Mouse (Mus musculus): Measurements from ENCODE around the gene Arvcf. TPM values are rescaled to one million over a fixed set of nuclear protein-coding genes. Genes with fewer than 3 reads are reported as not detected.

The Arvcf gene
- polyA plus RNA-seq, 1 experiment from 2014 or later: 118 TPM

DNA sequence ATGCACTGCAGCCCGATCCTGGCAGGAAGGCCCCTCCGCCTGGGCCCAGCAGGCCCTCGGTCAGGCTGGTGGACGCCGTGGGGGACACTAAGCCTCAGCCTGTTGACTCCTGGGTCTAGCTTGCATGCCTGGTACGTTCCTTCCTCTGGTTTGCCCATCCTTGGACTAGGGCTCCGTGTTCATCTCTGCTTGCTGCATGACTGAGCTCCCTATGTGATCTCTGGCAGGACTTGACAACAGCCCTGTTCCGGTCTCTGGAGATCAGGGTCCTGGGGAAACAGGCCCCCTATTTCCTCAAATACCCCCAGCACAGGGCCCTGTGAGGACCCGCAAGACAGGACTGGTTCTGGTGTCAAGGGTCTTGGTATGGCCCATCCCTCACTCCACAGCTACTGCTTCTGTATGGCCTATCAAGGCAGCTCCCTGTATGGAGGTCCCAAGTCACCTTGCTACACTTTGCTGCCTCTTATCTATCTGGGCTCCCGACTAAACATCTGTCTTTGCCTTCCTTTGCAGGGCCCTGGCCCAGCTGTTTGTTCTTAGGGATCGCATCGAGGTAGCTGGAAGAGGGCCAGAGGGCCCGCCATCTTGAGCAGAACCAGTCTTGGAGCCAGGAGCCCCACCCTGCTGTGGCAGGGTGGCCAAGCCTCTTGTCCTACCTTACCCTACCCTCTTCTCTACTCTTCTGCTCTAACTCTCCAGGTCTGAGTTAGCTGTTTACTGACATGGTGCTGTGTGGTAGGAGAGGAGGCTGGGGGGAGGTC lies 57.3 kb downstream of the Arvcf start:
- no peaks in the 10 kb centered on the region for H3K9me3 ChIP-seq
- H3K27ac ChIP-seq: no peak overlapping the region
- H3K4me1 ChIP-seq: peaks cover 18% of the 10 kb centered on the region
- H3K4me3 ChIP-seq: no peak overlapping the region
- WGBS: 92% methylated on average over 13 of the region's 13 CpGs
- H3K27me3 ChIP-seq (replicated peaks): no peaks in the 10 kb centered on the region
- 0 out of 2 replicates have a peak overlapping the region, but pooled peaks have one; percentile 35 for H3K9ac ChIP-seq
- ATAC-seq (ENCODE audit: low FRiP score, low read depth): no peak
- no peak overlapping the region for H3K4me2 ChIP-seq (replicated peaks)
- H3K36me3 ChIP-seq: peaks cover 79% of the 10 kb centered on the region

DNA sequence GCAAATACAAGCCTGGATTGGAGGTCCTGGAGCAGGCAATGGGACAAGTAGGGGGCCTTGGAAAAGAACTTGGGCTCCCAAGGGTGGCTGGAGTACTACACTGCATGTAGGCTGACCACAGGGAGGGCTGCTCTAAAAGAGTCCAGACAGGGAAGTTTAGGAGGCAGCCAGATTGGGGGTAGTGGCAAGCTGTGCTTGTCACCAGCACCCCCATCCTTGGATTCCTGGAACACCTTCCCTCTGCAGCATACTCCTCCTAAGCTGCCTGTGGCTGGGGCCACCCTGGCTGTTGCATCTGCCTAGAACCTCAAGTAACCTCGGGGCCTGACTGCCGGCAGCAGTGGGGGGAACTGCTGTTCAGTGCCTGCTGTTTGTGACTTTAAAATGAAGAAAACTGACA lies 57.9 kb downstream of the Arvcf start:
- ATAC-seq (ENCODE audit: low FRiP score, low read depth): no peak
- no peak overlapping the region for H3K4me2 ChIP-seq (replicated peaks)
- H3K27ac ChIP-seq: no peak overlapping the region
- no peak overlapping the region for H3K9ac ChIP-seq
- 87% methylated on average over 2 of the region's 2 CpGs for WGBS
- no peak overlapping the region for H3K4me3 ChIP-seq
- H3K27me3 ChIP-seq (replicated peaks): no peaks in the 10 kb centered on the region
- H3K9me3 ChIP-seq: no peaks in the 10 kb centered on the region
- peaks cover 79% of the 10 kb centered on the region for H3K36me3 ChIP-seq
- peaks cover 17% of the 10 kb centered on the region for H3K4me1 ChIP-seq

DNA sequence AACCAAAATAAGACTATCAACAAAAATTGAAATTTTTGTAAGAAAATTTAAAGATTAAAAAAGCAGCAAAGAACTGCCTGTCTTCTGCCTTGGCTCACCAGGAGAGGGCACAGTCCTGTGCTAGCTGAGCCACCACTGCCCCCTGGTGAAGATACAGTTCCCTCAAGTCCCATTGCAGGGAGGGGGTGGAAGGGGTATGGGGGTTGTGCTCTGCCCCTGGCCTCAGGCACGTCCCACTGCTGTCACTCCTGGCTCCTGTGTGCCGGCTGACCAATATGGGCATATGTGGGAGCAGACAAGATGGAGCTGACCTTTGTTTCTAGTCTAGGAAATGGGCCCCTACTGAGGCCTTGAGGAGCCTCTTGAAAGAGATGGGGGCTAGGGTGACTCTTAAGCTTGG lies 58.3 kb downstream of the Arvcf start:
- Histone ChIP-seq H3K4me3 (no peak overlapping the region), H3K4me1 (peaks cover 17% of the 10 kb centered on the region), H3K36me3 (peaks cover 78% of the 10 kb centered on the region), H3K4me2 (replicated peaks) (no peak overlapping the region), H3K9me3 (no peaks in the 10 kb centered on the region), H3K9ac (no peak overlapping the region), H3K27ac (peak overlapping the region; percentile 20; the same call in 1 of the 2 replicates), H3K27me3 (replicated peaks) (no peaks in the 10 kb centered on the region)
- ATAC-seq (ENCODE audit: low FRiP score, low read depth): no peak; the same call in 1 of the 2 replicates
- WGBS: 18% methylated on average over 2 of the region's 2 CpGs

- no peak for ATAC-seq (ENCODE audit: low FRiP score, low read depth)
- Histone ChIP-seq H3K9me3 (no peaks in the 10 kb centered on the region), H3K27ac (no peak overlapping the region), H3K4me1 (peaks cover 16% of the 10 kb centered on the region), H3K4me2 (replicated peaks) (no peak overlapping the region), H3K9ac (no peak overlapping the region), H3K4me3 (no peak overlapping the region), H3K36me3 (peaks cover 66% of the 10 kb centered on the region), H3K27me3 (replicated peaks) (no peaks in the 10 kb centered on the region)
- WGBS: 82% methylated on average over 7 of the region's 7 CpGs
Measured at GRCm38 (mm10) chr16:18407912-18408311, 59.9 kb downstream of the Arvcf start.

- H3K4me2 ChIP-seq (replicated peaks): no peak overlapping the region
- H3K9me3 ChIP-seq: no peaks in the 10 kb centered on the region
- H3K27ac ChIP-seq: no peak overlapping the region
- H3K4me3 ChIP-seq: no peak overlapping the region
- H3K9ac ChIP-seq: no peak overlapping the region
- peaks cover 16% of the 10 kb centered on the region for H3K4me1 ChIP-seq
- H3K27me3 ChIP-seq (replicated peaks): no peaks in the 10 kb centered on the region
- peak; percentile 14; the same call in 1 of the 2 replicates for ATAC-seq (ENCODE audit: low FRiP score, low read depth)
- WGBS: 78% methylated on average over 4 of the region's 4 CpGs
- H3K36me3 ChIP-seq: peaks cover 52% of the 10 kb centered on the region
Measured at GRCm38 (mm10) chr16:18409776-18410175, 61.8 kb downstream of the Arvcf start.

DNA sequence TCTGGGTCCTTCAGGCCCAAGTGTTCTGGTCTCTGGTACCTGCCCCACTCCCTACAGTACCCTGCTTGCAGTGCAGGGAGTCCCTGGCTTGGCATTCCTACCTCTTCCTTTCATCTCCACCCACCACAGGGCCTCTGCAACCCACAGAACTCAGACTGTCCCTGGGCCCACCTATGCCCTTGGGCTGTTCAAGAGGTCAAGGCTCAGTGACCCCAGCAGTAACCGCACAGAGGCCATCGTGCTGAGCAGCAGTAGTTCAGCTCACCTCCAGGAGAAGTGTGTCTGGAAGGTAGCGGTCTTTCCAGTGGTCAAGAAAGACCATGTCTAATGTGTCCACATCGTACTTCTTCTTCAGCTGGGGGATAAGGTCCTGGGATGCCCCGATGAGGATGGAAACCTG lies 62.4 kb downstream of the Arvcf start:
- Histone ChIP-seq H3K27ac (no peak overlapping the region), H3K4me1 (peaks cover 16% of the 10 kb centered on the region), H3K4me2 (replicated peaks) (no peak overlapping the region), H3K27me3 (replicated peaks) (no peaks in the 10 kb centered on the region), H3K9ac (no peak overlapping the region), H3K9me3 (no peaks in the 10 kb centered on the region), H3K4me3 (no peak overlapping the region), H3K36me3 (peaks cover 45% of the 10 kb centered on the region)
- WGBS: 89% methylated on average over 5 of the region's 5 CpGs
- no peak for ATAC-seq (ENCODE audit: low FRiP score, low read depth)

DNA sequence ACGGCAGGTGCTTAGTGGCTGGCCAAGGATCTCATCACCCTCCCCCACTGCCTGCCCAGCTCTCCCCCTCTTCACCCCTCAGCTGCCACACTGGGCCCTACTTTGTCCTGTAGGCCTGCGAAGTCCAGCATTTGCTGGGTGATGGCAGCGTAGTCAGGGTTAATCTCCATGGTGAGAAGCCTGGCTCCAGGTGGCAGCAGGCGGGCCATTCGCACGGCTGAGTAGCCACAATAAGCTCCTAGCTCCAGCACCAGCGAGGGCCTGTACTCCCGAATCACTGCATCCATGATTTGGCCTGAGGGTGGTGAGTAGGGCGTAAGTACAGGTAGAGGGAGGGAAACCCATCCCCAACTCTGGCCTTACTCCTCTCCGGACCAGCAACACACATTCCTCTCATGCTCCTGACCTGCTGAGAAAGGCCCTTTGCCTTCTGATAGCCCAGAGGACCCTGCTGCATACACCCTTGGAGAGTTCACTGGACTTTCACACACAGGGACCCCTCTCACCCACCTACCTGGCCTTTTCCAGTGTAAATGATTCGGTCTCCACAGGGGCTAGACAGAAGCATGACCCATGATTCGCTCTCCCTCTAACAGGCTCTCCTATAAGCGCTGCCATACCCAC lies 63.2 kb downstream of the Arvcf start:
- Histone ChIP-seq H3K4me1 (peaks cover 19% of the 10 kb centered on the region), H3K9ac (peak overlapping the region; percentile 14; the same call in 1 of the 2 replicates), H3K4me2 (replicated peaks) (no peak overlapping the region), H3K27ac (no peak overlapping the region), H3K36me3 (peaks cover 39% of the 10 kb centered on the region), H3K9me3 (no peaks in the 10 kb centered on the region), H3K4me3 (no peak overlapping the region), H3K27me3 (replicated peaks) (no peaks in the 10 kb centered on the region)
- WGBS: 70% methylated on average over 13 of the region's 13 CpGs
- no peak for ATAC-seq (ENCODE audit: low FRiP score, low read depth)

DNA sequence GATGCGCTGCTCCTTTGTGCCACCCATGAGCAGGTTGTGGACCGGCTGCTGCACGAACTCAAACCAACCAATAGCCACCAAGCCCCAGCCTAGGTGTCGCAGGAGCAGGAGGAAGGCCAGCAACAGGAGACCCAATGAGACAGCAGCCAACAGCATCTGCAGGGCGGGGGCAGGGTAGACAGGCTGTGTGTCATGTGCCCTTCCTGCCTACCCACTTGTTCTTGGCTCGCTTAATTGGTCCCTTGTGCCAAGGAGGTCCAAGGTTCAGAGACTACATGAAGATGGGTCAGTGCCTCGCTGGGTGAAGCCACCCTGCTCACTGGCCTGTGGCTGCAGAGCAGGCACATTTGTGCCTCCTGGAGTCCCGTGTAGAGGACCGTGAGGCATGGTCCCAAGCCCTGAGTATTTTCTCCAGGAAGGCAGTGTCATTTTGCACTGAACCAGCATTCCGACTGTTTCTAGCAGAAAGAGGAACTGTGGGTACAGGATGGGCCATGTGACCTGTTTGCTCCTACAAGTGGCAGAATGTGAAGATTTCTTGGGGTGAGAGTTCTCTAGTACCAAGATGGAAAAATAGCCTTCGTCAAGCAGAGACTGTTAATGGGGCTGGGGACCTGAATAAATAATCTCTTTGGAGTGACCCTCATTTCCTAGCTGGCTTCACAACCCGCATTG lies 64.0 kb downstream of the Arvcf start:
- no peak overlapping the region for H3K4me2 ChIP-seq (replicated peaks)
- peaks cover 34% of the 10 kb centered on the region for H3K36me3 ChIP-seq
- H3K9ac ChIP-seq: no peak overlapping the region
- no peaks in the 10 kb centered on the region for H3K27me3 ChIP-seq (replicated peaks)
- H3K4me3 ChIP-seq: no peak overlapping the region
- 88% methylated on average over 12 of the region's 12 CpGs for WGBS
- H3K4me1 ChIP-seq: peaks cover 27% of the 10 kb centered on the region
- H3K27ac ChIP-seq: no peak overlapping the region
- H3K9me3 ChIP-seq: no peaks in the 10 kb centered on the region
- no peak for ATAC-seq (ENCODE audit: low FRiP score, low read depth)

GRCm38 (mm10) chr16:18413032-18413816 lies 65.2 kb downstream of the Arvcf start:
- Histone ChIP-seq H3K27me3 (replicated peaks) (no peaks in the 10 kb centered on the region), H3K27ac (no peak overlapping the region), H3K9ac (no peak overlapping the region), H3K4me2 (replicated peaks) (no peak overlapping the region), H3K9me3 (no peaks in the 10 kb centered on the region), H3K4me3 (no peak overlapping the region), H3K4me1 (peaks cover 27% of the 10 kb centered on the region), H3K36me3 (peaks cover 29% of the 10 kb centered on the region)
- WGBS: 90% methylated on average over 7 of the region's 7 CpGs
- no peak for ATAC-seq (ENCODE audit: low FRiP score, low read depth)

- 0 out of 2 replicates have a peak overlapping the region, but pooled peaks have one; percentile 46 for H3K27ac ChIP-seq
- peaks cover 14% of the 10 kb centered on the region for H3K36me3 ChIP-seq
- no peak overlapping the region for H3K9ac ChIP-seq
- H3K4me3 ChIP-seq: no peak overlapping the region
- H3K9me3 ChIP-seq: no peaks in the 10 kb centered on the region
- peaks cover 18% of the 10 kb centered on the region; the same call in 1 of the 2 replicates for H3K4me1 ChIP-seq
- ATAC-seq (ENCODE audit: low FRiP score, low read depth): no peak
- no peak overlapping the region for H3K4me2 ChIP-seq (replicated peaks)
- 75% methylated on average over 18 of the region's 18 CpGs for WGBS
- no peaks in the 10 kb centered on the region for H3K27me3 ChIP-seq (replicated peaks)
Measured at GRCm38 (mm10) chr16:18416094-18416761, 68.2 kb downstream of the Arvcf start.

- Histone ChIP-seq H3K4me3 (no peak overlapping the region), H3K4me2 (replicated peaks) (no peak overlapping the region), H3K9ac (no peak overlapping the region), H3K36me3 (peaks cover 18% of the 10 kb centered on the region), H3K27me3 (replicated peaks) (no peaks in the 10 kb centered on the region), H3K4me1 (peaks cover 13% of the 10 kb centered on the region; the same call in 1 of the 2 replicates), H3K27ac (0 out of 2 replicates have a peak overlapping the region, but pooled peaks have one; percentile 5), H3K9me3 (no peaks in the 10 kb centered on the region)
- WGBS: 89% methylated on average over 3 of the region's 3 CpGs
- ATAC-seq (ENCODE audit: low FRiP score, low read depth): no peak
Measured at GRCm38 (mm10) chr16:18416837-18417236, 68.9 kb downstream of the Arvcf start.

Data from neural tube, embryonic 12.5 days (tissue).